Mouse (Mus musculus) olfactory bulb, adult 2 months (tissue): ENCODE measurements around the gene Stx8.

Experiments used
- CTCF ChIP-seq: fragments of 200-500 bp; IDR thresholded peaks from 2 replicates; pipeline ENCODE4 v1.5.1; 2012; ENCODE audit warnings: low read depth, mild to moderate bottlenecking, low read length, moderate library complexity; ENCODE audit not compliant: insufficient read depth
- POLR2A ChIP-seq: fragments of 200-500 bp; IDR thresholded peaks from 2 replicates; pipeline ENCODE4 v1.6.1; 2012; ENCODE audit warnings: mild to moderate bottlenecking, low read depth, low read length, moderate library complexity; ENCODE audit not compliant: insufficient read depth

DNA sequence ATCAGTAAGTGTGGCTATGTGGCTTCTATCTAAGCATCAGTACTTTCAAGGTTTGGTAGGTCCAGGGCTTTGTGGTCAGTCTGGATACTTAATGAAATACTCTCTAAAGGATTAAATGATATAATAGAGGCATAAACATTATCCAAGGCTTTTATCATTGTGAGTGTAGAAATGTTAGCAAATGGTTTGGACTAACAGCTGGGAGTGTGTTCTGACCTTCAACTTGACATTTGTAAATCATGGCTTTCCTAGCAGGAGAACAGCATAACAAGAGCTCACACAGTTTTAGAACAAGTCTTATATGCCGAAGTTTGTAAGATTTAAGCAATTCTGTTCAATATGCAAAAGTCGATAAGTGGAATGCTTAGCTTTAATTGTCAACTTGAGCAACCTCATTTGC lies 113.8 kb downstream of the Stx8 start:
- TF ChIP-seq POLR2A: no peak
- TF ChIP-seq CTCF: no peak
